Mouse (Mus musculus) gastrocnemius, postnatal 4 days (tissue): Measurements from ENCODE around the gene Rad51d. TPM values are rescaled to one million over a fixed set of nuclear protein-coding genes. Genes with fewer than 3 reads are reported as not detected.
A peak's percentile ranks its signal among the peaks of the same experiment; 100 is the strongest.
"Not testable (repeated sequence)": the region's sequence is repeated elsewhere in the genome, so short reads cannot be mapped to it uniquely, and the experiment has no call there.

Experiments
- DNase-seq, 2 experiments: peaks; one replicate each; pipeline ENCODE4 v3.0.0; 2021 to 2022; ENCODE audit warnings: low spot score in 2 of 2, mixed read lengths in 2 of 2
- long read RNA-seq, 2 experiments: library from polyadenylated mRNA; stranded (forward); transcript quantifications; one replicate each; pipeline ENCODE4 v2.0.0; 2021
- total RNA-seq, 2 experiments: library from RNA; stranded (reverse); gene quantifications; 2 replicates each; pipeline ENCODE4 v1.2.3; 2021

Rad51d gene
- 10 to 100 TPM in 1 of 2 experiments, 1 to 10 TPM in 1; 9.6 to 10.4 TPM for total RNA-seq
- long read RNA-seq, experiment 1, transcript Rad51d-201 (10 exons, 3,426 nt): major isoform, 8 of 9 reads
- long read RNA-seq, experiment 1, partial matches to known transcripts: 1 of 9 reads
- long read RNA-seq, experiment 1, other reads (novel, unspliced or antisense): 0 of 9 reads
- long read RNA-seq, experiment 2, partial matches to known transcripts: 3 of 11 reads
- long read RNA-seq, experiment 2, other reads (novel, unspliced or antisense): 5 of 11 reads

DNA sequence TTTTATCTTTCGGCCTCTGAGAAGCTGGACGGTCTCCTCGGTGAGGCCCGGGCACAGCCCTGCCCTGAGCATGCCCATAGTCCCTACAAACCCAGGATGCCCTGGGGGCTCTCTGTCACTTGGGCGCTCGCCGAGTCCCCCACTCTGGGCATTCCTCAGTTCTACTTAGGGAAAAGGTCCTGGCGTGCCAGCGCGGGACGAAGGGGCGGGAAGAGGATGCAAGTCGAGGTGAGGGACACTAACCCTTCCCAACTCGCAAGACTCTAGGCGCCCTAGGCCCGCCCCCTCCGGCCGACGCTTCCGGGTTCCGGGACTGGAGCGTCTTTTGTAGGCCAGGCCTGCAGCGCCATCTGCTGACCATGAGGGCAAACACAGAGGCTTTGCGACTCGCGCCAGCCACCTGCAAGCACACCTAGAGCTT is at the start of gene Rad51d:
Gene Rad51d, minus strand, starts transcription at position 273 of the 421 bp plus-strand sequence.
- DNase-seq: peak; percentile 85 to 95

DNA sequence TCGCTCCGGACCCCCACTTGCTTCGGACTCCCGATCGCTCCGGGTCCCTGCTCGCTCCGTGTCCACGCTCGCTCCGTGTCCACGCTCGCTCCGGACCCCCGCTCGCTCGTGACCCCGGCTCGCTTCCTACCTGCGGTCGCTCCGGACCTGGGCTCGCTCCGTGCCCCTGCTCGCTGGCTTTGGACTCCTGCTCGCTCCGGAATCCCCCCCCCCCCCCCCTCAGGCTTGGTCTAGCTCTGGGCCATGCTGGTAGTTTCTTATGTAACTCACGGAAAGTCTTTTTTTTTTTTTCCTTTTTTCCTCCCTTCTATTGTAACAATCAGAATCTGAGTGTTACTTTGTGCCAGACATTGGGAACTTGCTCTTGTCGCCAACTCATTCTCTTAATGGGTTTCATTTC is 42.8 kb upstream of the Rad51d start:
- no peak for DNase-seq

DNA sequence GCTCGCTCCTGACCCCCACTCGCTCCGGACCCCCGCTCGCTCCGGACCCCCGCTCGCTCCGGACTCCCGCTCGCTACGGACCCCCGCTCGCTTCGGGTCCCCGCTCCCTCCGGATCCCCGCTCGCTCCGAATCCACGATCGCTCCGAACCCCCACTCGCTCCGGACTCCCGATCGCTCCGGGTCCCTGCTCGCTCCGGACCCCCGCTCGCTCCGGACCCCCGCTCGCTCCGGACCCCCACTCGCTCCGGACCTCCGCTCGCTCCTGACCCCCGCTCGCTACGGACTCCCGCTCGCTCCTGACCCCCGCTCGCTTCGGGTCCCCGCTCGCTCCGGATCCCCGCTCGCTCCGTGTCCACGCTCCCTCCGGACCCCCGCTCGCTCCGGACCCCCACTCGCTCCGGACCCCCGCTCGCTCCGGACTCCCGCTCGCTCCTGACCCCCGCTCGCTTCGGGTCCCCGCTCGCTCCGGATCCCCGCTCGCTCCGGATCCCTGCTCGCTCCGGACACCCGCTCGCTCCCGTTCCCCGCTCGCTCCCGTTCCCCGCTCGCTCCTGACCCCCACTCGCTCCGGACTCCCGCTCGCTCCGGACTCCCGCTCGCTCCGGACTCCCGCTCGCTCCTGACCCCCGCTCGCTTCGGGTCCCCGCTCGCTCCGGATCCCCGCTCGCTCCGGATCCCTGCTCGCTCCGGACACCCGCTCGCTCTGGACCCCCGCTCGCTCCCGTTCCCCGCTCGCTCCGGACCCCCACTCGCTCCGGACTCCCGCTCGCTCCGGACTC is 41.4 kb upstream of the Rad51d start:
- DNase-seq: not testable (repeated sequence)

DNA sequence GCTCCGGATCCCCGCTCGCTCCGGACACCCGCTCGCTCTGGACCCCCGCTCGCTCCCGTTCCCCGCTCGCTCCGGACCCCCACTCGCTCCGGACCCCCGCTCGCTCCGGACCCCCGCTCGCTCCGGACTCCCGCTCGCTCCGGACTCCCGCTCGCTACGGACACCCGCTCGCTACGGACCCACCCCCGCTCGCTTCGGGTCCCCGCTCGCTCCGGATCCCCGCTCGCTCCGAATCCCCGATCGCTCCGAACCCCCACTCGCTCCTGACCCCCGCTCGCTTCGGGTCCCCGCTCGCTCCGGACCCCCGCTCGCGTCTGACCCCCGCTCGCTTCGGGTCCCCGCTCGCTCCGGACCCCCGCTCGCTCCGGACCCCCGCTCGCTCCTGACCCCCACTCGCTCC is 40.7 kb upstream of the Rad51d start:
- not testable (repeated sequence) for DNase-seq

DNA sequence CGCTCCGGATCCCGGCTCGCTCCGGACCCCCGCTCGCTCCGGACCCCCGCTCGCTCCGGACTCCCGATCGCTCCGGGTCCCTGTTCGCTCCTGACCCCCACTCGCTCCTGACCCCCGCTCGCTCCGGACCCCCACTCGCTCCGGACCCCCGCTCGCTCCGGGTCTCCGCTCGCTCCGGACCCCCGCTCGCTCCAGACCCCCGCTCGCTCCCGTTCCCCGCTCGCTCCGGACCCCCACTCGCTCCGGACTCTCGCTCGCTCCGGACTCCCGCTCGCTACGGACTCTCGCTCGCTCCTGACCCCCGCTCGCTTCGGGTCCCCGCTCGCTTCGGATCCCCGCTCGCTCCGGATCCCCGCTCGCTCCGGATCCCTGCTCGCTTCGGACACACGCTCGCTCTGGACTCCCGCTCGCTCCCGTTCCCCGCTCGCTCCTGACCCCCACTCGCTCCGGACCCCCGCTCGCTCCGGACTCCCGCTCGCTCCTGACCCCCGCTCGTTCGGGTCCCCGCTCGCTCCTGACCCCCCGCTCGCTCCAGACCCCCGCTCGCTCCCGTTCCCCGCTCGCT is 40.1 kb upstream of the Rad51d start:
- not testable (repeated sequence) for DNase-seq

DNA sequence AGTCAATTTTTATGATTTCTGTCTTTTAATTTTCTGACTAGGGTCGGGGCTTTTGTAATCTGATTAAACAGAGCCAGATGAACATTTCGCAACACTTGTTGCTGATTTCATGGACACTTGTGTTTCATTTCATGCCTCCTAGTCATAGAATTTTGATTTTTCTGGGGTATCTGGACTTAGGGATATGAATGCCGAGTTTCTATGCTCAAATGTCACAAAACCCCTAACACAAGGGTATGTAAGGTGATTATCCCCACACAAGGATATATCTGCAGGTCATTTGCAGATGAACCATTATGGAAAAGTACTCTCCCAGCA is 39.2 kb upstream of the Rad51d start:
- no peak for DNase-seq

DNA sequence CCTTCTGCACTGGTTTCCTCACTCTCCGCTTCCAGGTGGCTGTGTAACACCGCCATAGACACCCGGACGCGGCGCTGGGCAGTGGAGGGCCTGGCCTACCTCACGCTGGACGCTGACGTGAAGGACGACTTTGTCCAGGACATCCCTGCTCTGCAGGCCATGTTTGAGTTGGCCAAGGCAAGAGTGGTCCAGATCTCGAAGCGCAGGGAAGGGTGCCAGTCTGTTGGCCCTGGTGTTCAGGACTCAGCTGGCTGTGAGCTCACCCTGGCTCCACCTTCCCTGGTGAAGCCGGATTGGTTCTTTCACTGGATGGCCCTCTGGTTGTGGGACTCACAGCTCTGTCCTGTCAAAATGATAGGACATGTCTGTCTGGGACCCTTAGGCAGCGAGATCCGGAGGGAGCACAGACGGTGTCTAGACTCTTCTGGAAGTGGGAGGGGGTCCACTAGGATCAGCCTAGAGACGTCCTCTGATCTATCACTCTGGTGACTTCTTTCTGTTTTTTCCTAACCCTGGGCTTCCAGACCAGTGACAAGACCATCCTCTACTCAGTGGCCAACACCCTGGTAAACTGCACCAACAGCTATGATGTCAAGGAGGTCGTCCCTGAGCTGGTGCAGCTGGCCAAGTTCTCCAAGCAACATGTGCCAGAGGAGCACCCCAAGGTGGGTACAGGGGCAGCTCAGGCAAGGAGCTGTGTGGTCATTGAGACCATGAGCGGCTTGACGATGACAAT is 38.7 kb upstream of the Rad51d start:
- no peak for DNase-seq

DNA sequence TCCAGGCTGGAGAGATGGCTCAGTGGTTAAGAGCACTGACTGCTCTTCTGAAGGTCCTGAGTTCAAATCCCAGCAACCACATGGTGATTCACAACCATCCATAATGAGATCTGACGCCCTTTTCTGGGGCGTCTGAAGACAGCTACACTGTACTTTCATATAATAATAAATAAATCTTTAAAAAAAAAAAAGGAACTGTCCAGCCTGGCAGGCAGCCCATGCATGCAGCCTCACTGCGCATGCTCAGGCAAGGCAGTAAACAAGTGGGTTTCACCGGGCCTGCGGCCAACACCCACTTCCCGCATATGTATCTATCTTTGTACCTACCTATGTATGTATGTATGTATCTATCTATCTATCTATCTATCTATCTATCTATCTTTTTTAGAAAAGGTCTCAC is 33.5 kb upstream of the Rad51d start:
- not testable (repeated sequence) for DNase-seq

DNA sequence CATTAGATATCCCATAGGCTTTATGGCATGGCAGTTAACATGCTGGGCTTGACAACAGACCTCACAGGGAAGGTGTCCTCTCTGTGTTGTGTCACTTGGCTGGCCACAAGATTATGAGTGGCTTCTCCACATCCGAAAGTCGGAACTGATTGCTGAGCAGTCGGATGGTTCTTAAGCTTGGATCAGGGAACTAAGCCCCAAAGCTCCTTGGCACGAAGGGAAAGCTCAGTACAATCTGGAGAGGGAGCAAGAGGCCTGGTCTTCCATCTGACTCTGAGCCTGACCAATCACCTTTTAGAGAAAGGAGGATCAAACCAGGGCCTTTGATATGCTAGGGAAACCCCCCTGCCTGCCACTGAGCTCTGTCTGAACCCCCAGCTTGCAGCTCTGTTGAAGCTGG is 31.3 kb upstream of the Rad51d start:
- no peak for DNase-seq

DNA sequence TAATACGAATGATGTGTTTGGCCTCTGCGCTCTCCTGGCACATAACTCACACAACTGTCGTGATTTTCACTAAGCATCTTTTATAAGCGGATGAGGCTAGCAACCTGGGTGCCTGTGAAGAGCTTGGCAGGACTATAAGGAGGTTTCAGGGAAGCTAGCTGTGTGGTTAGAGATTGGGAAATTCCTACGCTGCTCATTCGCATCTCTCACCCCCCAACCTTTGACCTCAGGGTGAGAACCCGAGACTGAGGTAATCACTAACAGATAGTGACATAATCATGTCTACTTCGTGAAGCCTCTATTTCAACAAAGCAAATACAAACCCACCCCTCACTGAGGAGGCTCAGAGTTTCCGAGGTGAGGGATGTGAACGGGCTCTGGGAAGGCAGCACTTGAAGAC is 30.4 kb upstream of the Rad51d start:
- DNase-seq: no peak

DNA sequence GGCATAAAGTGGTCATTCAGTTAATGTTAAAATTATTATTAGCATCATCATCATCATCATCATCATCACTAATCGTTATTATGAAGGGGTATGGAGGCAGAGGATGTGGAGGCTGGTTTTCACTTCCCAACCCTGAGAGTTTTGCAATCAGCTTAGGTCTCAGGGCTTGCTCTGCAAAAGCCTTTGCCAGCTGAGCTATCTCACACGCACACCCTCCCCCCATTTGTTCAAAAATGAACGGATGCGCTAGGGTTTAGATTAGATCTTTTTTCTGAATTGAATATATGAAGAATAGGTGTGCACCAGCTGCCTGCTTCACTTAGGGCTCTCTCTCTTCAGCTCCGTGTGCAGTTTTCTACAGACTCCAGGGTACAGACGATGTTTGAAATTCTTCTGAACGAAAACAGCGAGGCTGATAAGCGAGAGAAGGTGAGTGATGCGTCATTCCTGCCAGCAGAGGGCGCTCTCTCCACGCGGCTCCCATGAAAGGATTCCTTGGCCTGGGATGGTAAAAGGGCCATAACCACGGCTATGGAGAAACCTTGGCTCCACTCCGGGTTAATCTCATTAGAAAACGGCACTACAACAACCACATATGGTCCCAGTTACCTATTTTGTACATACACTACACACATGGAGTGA is 24.4 kb upstream of the Rad51d start:
- peak; percentile 57 to 66 for DNase-seq

DNA sequence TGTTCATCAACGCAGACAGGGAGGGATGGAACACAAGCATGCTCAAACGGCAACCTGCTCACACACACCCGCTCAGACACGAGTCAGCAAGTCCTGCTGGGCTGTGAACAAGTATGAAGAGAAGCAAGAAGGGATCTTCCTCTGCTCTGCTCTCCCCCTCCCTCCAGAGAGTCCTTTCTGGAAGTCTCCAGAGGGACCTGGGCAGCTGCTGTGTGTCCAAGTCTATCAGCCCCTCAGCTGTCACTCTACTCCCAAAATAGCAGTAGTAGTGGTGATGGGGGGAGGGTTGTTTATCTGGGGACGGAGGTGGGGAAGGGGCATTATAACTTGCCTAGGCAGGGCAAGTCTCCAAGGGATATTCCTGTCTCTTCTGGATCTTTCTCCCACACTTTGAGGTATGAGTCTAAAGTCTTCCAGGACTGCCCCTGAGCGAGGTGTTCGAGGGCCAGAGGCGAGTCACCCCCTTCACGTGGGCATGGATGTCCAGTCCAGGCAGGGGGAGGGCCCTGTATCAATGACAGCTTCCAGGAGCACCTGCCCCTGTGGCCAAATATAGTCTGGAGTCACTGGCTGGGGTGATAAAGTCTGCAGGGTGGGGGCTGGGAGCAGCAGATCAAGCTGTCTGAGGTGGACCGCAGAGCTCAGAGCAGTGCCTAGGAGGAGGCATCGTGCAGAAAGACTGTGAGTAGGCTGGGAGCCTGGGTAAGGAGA is 20.4 kb upstream of the Rad51d start:
- peak in 1 of 2 experiments; percentile 36 for DNase-seq

DNA sequence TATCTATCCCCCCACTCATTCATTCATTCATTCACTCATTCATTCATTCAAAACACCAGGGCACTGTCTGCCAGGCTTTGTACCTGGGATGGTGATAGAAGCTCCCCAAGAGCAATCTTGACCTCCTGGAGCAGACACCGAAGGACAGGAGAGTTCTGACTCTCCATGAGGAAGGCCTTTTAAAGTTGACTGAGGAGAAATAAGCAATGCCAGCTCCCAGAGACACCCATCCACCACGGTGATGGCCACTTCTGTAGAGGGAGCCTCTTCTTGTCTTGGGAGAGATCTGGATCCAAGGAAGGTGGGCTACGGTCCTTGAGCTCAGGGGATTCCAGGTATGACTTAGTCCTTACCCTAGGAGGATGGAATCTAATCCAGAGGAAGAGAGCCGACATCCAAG is 19.8 kb upstream of the Rad51d start, which contains the start of gene Unc45b:
Gene Unc45b, plus strand, starts transcription at position 301 of the 400 bp plus-strand sequence.
- no peak for DNase-seq

DNA sequence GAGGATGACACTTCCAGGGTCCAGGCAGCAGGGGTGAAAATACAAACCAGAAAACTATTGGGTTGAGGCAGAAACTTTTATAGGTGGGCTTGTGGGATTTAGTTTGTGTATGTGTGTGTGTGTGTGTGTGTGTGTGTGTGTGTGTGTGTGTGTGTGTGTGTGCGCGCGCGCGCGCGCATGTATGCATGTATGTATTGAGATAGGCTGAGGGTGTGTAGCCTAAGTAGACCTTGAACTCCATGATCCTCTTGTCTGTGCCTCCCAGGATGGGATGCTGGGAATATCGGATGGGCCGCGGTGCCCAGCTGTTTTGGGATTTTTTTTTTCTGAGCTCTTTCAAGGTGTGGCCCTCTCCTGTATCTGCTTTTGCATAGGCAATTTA is 18.2 kb upstream of the Rad51d start:
- no peak for DNase-seq

DNA sequence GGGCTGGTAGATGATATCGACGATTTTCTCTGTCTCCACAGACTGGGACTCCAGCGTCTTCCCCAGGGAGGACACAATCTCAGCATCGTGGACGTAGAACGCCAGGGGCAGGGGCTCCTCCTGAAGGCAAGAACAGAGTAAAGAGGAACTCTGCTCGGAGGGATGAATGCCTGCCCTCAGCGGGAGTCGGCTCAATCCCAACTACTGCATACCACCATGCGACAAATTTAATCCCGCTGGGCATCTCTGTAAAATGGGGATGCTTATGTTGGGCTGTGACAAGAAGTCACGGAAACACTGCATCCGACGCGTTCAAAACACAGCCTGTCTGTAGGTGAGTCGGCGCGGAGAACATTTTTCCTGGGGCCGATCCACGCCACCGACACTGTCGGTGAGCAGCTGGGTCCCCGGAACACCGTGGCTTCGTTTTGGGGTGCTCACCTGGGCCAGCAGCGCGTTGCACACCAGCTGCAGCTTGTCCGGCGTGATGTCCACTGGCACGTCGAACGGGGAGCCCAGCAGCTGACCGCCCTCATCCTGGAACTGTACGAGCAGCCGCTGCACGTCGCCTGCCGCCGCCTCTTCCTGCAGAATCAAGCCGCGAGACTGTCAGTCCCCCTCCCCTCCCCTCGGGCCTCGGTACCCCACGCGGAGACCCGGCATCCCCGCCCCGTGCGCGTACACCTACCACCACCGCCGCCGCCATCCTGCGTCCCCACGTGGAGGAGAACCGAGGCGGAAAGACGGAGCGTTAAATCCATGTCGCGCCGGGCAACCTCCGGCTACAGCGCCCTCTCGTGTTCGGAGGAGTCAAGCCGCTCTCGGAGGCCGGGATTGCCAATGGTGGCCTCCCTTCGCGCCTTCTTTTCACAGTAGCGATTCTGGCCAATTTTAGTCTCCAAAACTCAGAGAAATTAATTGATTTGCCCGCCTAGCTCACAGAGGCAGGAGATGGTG is 17.5 kb upstream of the Rad51d start, which contains the start of gene Nle1:
Gene Nle1, minus strand, starts transcription at position 761 of the 957 bp plus-strand sequence.
- DNase-seq: peak; percentile 82 to 93

DNA sequence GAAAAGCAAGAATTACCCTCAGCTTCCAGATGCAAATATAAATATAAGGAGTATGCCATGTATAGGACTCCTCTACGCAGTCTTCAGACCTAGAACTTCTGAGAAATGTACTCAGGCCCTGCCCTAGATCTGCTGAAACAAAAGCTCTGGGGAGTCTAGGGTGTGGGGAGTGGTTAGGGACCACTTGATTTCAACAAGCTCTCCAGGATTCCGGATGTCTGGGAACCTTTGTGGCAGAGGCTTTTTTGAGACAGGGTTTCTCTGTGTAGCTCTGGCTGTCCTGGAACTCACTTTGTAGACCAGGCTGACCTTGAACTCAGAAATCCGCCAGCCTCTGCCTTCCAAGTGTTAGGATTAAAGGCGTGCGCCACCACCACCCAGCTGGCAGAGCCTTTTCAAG is 15.4 kb upstream of the Rad51d start:
- no peak for DNase-seq

DNA sequence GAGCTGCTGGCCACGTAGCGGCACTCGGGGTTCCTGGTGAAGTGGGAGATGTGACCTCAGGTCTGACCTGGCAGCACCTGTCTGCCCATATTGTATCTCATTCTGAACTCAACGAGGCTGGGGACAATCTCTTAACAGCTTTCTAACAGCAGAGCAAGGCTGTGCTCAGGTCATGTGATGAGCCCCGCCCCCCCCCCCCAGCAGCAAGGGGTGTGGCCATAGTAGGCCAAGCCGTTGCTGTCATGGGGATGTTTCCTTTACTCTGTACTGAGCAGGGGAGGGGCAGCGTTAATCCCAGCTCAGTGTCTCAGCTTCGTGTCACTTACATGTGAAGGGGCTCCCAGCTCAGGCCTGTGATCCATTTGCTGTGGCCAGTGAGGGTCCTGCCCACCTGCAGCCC is 14.5 kb upstream of the Rad51d start:
- no peak for DNase-seq

DNA sequence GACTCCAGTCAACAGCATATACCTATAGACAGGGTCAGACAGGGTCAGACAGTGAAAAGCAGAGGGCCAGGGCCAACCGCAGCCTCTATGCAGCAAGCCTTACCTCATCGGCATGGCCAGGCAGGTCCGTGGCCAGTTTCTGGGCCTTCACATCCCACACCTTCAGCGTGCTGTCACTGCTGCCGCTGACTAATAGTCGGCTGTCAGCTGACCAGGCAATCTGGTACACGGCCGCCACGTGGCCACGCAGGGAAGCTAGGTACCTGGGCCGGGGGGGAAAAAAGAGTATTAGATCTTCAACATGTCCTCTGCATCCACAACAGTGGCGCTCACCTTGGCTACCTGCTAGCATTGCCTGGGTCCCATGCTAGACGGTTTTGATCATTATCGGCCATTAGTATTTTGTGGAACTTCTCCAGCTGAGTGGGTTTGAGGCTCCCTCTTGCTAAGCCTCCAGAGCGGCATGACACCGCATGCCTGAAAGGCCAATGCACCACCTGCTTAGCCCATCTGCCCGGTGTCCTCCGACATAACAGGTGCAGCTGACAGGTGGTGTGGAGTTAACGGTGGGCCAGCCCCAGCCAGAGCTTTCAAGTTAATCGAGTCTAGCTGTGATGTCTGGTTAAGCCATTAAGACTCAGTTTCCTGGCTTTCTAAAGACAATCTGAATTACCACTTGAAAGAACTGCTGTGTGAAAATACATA is 11.3 kb upstream of the Rad51d start:
- no peak for DNase-seq

DNA sequence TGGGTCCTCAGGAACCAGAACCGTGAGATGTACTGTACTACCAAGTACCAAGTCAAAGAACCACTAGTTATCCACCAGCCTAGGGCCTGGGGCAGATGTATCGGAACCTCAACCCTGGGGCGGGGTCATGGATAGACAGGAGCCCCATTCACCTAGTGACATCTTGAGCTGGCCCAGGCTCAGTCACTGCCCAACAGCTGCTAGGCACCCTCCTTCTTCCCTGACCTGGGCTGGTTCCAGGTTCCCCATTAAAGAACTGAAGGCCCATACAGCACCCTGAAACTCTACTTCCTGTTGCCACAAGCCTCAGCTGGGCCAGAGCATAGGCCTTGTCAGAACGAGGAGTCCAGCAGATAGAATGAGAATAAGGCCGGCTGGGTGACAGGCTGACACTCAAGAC is 9.3 kb upstream of the Rad51d start:
- DNase-seq: no peak
